Mouse (Mus musculus) heart, embryonic 11.5 days (tissue): ENCODE data around the gene Map3k14. TPM values are rescaled to one million over a fixed set of nuclear protein-coding genes. Genes with fewer than 3 reads are reported as not detected.
A peak's percentile ranks its signal among the peaks of the same experiment; 100 is the strongest.
"Not testable (repeated sequence)": the region's sequence is repeated elsewhere in the genome, so short reads cannot be mapped to it uniquely, and the experiment has no call there.

Experiments
- ATAC-seq: fragments of 200-750 bp; cut with Nextera tagmentation; replicated peaks from 2 replicates; pipeline ENCODE4 v1.8.0; 2017; ENCODE audit warnings: moderate library complexity; ENCODE audit not compliant: insufficient number of reproducible peaks, low FRiP score, low TSS enrichment
- H3K27ac ChIP-seq: fragments of 300-500 bp; sonication (generic); 2 replicates; pipeline ENCODE4 v1.5.1; 2014; ENCODE audit warnings: mild to moderate bottlenecking, low read depth, low read length
- H3K27me3 ChIP-seq: fragments of 300-500 bp; sonication (generic); 2 replicates; pipeline ENCODE4 v1.6.1; 2014; ENCODE audit warnings: mild to moderate bottlenecking, low read length, mixed read lengths; ENCODE audit not compliant: control insufficient read depth, insufficient read depth
- H3K36me3 ChIP-seq: fragments of 300-500 bp; sonication (generic); 2 replicates; pipeline ENCODE4 v1.6.1; 2014; ENCODE audit warnings: mild to moderate bottlenecking, low read length, moderate library complexity, mixed read lengths; ENCODE audit not compliant: control insufficient read depth, insufficient read depth
- H3K4me1 ChIP-seq: fragments of 300-500 bp; sonication (generic); 2 replicates; pipeline ENCODE4 v1.6.1; 2014; ENCODE audit warnings: low read length; ENCODE audit not compliant: control insufficient read depth, insufficient read depth
- H3K4me2 ChIP-seq: fragments of 300-500 bp; sonication (generic); 2 replicates; pipeline ENCODE4 v1.6.1; 2014; ENCODE audit warnings: mild to moderate bottlenecking, moderate library complexity
- H3K4me3 ChIP-seq: fragments of 300-500 bp; sonication (generic); 2 replicates; pipeline ENCODE4 v1.5.1; 2014; ENCODE audit warnings: low read depth, low read length
- H3K9ac ChIP-seq: fragments of 300-500 bp; sonication (generic); 2 replicates; pipeline ENCODE4 v1.6.1; 2014; ENCODE audit warnings: mild to moderate bottlenecking, low read depth, low read length, moderate library complexity
- H3K9me3 ChIP-seq: fragments of 300-500 bp; sonication (generic); replicated peaks from 2 replicates; pipeline ENCODE4 v1.6.1; 2016; ENCODE audit warnings: low read length; ENCODE audit not compliant: control insufficient read depth
- WGBS: fragments of 180-500 bp; shearing (Covaris S2); extraction: QIAGEN DNeasy Blood & Tissue Kit; methylation state at CpG from one replicate; pipeline ENCODE4 v1.1.7; 2014; ENCODE audit not compliant: insufficient replicate concordance; 5-methylcytosine and 5-hydroxymethylcytosine counted together
- polyA plus RNA-seq: library from polyadenylated mRNA; unstranded; fragments of >200 nt; fragmentation: Nextera tagmentation; extraction: Ambion mirVana; gene quantifications from 2 replicates; pipeline ENCODE4 v1.2.1, GENCODE M21; 2014

Map3k14 gene
- polyA plus RNA-seq, 1 experiment from 2014 or later = 1.4 TPM

DNA sequence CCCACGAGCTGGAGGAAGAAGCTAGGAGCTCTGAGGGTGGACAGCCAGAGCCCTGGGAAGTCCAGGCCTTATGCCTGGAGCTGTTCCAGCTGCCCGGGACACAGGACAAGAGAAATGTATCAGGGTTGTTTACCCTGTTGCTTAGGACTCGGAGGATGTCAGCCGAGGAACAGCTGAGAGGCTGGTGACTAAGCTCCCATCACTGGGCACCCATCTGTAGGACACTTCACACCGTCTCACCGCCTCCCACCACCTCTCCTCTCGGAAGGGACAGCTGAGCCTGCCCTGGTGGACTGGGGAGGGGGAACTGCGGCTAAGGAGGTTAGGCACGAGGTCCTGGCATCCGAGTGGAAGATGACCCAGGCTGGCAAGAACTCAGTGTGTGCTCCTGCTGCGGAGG is 31.6 kb downstream of the Map3k14 start:
- no peak overlapping the region for H3K4me2 ChIP-seq
- peaks cover 6% of the 10 kb centered on the region; the same call in 1 of the 2 replicates for H3K36me3 ChIP-seq
- no peaks in the 10 kb centered on the region for H3K27me3 ChIP-seq
- no peak overlapping the region for H3K4me3 ChIP-seq
- no peaks in the 10 kb centered on the region for H3K9me3 ChIP-seq
- no peak for ATAC-seq
- peak overlapping the region; percentile 8; the same call in 1 of the 2 replicates for H3K9ac ChIP-seq
- no peak overlapping the region for H3K27ac ChIP-seq
- WGBS = 59% methylated on average over 11 of the region's 11 CpGs
- H3K4me1 ChIP-seq = peaks cover 11% of the 10 kb centered on the region

DNA sequence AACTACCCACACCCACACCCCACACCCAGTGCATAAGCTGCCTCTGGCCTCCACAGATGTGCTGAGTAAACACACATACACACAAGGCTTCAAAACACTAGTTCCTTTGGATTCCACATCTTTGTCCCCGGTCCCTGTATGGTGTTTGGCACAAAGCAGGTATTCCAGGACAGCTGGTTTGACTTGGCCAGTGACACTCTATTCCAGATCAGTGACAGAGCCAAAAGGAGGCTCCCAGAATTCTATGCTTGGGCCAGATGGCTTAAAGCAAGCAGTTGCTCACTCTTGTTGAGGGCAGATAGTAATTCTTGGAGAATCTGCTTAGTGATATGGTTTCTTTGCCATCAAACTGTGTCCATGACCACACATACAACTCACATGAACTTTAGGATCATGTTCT is 32.8 kb downstream of the Map3k14 start:
- Histone ChIP-seq H3K36me3 (peaks cover 10% of the 10 kb centered on the region; the same call in 1 of the 2 replicates), H3K27ac (no peak overlapping the region), H3K4me3 (no peak overlapping the region), H3K9ac (no peak overlapping the region), H3K4me1 (peaks cover 3% of the 10 kb centered on the region; the same call in 1 of the 2 replicates), H3K4me2 (no peak overlapping the region), H3K27me3 (no peaks in the 10 kb centered on the region), H3K9me3 (no peaks in the 10 kb centered on the region)
- ATAC-seq = no peak
- 78% methylated on average over 1 of the region's 1 CpGs for WGBS

DNA sequence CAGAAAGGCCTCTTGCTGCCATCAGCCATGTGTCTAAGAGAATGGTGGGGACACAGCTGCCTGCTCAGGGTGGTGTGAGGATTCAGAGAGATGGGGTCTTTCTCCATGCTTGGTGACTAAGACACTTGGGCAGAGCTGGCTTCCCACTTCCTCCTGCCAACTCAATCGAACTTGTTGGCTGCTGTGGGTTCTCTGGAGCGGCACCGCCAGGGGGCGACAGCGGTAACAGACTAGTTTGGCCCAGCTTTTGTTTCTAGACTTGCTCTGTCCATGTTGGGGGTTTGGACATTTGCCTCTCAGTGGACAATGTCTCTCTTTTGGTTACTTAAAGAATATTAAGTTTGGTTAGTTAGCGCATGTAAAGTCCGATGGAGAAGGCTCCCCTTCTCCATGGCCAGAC is 34.3 kb downstream of the Map3k14 start:
- ATAC-seq = no peak
- Histone ChIP-seq H3K4me2 (no peak overlapping the region), H3K36me3 (peaks cover 7% of the 10 kb centered on the region; the same call in 1 of the 2 replicates), H3K27me3 (no peaks in the 10 kb centered on the region), H3K4me1 (peaks cover 3% of the 10 kb centered on the region; the same call in 1 of the 2 replicates), H3K27ac (no peak overlapping the region), H3K9me3 (no peaks in the 10 kb centered on the region), H3K4me3 (no peak overlapping the region), H3K9ac (no peak overlapping the region)
- 34% methylated on average over 7 of the region's 7 CpGs for WGBS

DNA sequence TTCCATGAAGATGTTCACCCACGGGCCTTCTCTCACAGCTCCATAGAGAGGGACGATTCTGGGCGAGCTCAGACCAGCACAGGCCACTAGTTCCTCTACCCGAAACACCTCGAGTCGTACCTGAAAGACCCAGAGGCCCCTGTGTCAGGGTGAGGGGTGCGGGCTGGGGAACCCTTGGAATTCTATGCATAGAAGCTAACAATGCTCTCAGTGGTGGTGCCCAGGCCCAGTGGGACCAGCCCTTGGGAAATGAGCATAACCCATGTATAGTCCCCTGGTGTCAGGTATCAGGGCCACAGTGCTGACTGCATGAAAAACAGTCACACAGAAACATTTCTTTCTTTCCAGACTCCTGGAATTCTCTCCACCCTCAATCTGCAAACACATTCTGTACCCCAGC is 35.9 kb downstream of the Map3k14 start:
- Histone ChIP-seq H3K4me2 (no peak overlapping the region), H3K4me3 (no peak overlapping the region), H3K9ac (no peak overlapping the region), H3K27ac (no peak overlapping the region), H3K36me3 (peaks cover 7% of the 10 kb centered on the region; the same call in 1 of the 2 replicates), H3K4me1 (peaks cover 3% of the 10 kb centered on the region; the same call in 1 of the 2 replicates), H3K9me3 (no peaks in the 10 kb centered on the region), H3K27me3 (no peaks in the 10 kb centered on the region)
- 91% methylated on average over 7 of the region's 7 CpGs for WGBS
- no peak for ATAC-seq

DNA sequence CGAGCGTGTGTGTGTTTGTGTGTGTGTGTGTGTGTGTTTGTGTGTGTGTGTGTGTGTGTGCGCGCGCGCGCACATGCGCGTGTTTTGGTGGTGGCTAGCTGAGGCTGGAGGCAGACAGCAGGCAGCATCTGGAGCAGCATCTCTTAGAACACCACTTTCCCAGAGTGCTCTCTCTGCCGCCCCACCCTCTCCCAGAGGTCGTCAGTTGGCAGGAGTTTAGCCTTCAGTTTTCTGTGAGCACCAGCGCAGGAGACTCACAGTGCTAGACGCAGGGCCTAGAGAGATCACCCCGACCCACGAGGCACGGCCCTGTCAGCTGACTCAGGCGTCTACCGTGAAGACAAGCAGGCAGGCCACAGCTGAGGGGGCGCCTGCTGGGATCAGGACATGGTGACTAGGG is 36.6 kb downstream of the Map3k14 start:
- Histone ChIP-seq H3K4me3 (no peak overlapping the region), H3K4me1 (peaks cover under 1% of the 10 kb centered on the region; the same call in 1 of the 2 replicates), H3K4me2 (no peak overlapping the region), H3K27me3 (no peaks in the 10 kb centered on the region), H3K9ac (no peak overlapping the region), H3K9me3 (no peaks in the 10 kb centered on the region), H3K27ac (no peak overlapping the region), H3K36me3 (peaks cover 7% of the 10 kb centered on the region; the same call in 1 of the 2 replicates)
- no peak for ATAC-seq
- 82% methylated on average over 19 of the region's 19 CpGs for WGBS

DNA sequence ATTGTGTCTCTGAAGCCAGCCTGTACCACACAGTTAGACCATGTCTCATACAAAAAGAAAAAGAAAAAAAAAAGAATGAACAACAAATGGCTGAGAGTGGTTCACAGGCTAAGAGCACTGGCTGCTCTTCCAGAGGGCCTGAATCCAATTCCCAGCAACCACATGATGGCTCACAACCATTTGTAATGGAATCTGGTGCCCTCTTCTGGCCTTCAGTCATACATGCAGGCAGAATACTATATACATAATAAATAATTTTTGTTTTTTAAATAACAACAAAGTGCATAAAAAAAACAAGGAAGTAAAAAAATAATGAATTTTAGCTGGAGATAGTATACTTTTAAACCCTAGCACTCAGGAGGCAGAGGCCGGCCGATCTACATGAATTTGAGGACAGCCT is 37.7 kb downstream of the Map3k14 start:
- H3K27me3 ChIP-seq = no peaks in the 10 kb centered on the region
- H3K27ac ChIP-seq = no peak overlapping the region
- no peak for ATAC-seq
- H3K4me2 ChIP-seq = no peak overlapping the region
- H3K4me1 ChIP-seq = no peaks in the 10 kb centered on the region
- no peaks in the 10 kb centered on the region for H3K9me3 ChIP-seq
- H3K36me3 ChIP-seq = peaks cover 10% of the 10 kb centered on the region
- no peak overlapping the region for H3K9ac ChIP-seq
- no peak overlapping the region for H3K4me3 ChIP-seq
- 91% methylated on average over 2 of the region's 2 CpGs for WGBS

DNA sequence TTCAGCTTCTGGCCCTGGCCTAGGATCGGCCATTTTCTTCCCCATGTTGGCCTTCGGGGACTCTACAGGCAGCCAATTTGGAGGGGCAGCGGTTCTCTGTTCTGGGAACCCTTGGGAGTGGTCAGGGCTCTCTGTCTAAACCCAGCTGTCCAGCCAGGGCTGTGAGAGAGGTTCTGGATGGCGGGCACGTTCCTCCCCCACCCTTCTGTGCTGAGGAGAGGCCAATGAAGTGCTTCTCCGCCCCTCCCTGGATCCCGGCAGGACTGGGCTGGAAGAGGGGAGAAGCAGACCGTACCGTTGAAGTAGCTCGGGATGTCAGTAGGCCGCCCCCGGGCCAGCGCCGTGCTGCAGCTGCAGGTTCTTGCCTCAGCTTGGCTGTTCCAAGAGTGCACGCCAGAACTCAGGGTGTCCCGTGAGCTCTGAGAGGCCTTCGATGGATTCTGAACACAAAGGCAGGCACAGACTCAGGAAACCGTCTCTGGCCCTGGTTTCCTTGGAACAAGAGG is 43.3 kb downstream of the Map3k14 start:
- no peak overlapping the region for H3K27ac ChIP-seq

DNA sequence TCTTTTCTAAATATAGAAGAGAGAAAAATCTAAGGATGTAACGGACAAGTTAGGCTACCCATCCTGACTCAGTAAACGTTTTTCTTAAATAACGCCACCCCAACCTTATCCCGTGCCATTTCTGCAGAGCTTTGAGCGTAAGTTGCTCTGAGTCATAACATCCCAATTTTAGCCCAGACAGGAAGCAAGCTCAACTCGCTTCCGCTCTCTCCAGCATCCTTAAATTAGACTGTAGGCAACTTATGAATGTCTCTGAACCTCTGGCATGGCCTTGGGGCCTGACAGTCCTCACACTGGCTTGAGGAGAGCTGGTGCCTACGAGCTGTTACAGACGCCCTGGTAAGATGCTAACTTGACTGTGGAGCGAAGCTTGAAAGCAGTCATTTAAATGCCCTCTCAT is 43.8 kb downstream of the Map3k14 start:
- 0 out of 2 replicates have a peak, but pooled peaks cover under 1% of the 10 kb centered on the region for H3K4me1 ChIP-seq
- no peak overlapping the region for H3K4me3 ChIP-seq
- H3K27ac ChIP-seq = no peak overlapping the region
- no peaks in the 10 kb centered on the region for H3K9me3 ChIP-seq
- WGBS = 76% methylated on average over 10 of the region's 10 CpGs
- peaks cover 9% of the 10 kb centered on the region; the same call in 1 of the 2 replicates for H3K27me3 ChIP-seq
- no peak overlapping the region for H3K4me2 ChIP-seq
- no peak overlapping the region for H3K9ac ChIP-seq
- ATAC-seq = no peak
- H3K36me3 ChIP-seq = peaks cover 3% of the 10 kb centered on the region

More for the DNA sequence above, 43.3 kb downstream of the Map3k14 start:
- Histone ChIP-seq H3K4me2 (no peak overlapping the region), H3K4me1 (no peaks in the 10 kb centered on the region), H3K9me3 (no peaks in the 10 kb centered on the region), H3K4me3 (no peak overlapping the region), H3K36me3 (peaks cover 3% of the 10 kb centered on the region), H3K27me3 (peaks cover 7% of the 10 kb centered on the region; the same call in 1 of the 2 replicates), H3K9ac (no peak overlapping the region)
- ATAC-seq = no peak
- WGBS = 66% methylated on average over 18 of the region's 18 CpGs

DNA sequence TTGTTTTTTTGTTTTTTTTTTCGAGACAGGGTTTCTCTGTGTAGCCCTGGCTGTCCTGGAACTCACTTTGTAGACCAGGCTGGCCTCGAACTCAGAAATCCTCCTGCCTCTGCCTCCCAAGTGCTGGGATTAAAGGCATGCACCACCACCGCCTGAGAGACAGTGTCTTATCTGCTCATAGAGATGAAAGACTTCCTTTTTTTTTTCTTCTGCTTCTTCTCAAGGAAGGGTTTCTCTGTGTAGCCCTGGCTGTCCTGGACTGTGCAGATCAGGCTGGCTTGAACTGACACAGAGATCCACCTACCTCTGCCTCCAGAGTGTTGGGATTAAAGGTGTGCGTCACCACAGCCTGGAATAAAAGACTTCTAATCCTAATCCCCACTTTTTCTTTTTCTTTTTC is 44.6 kb downstream of the Map3k14 start:
- H3K9me3 ChIP-seq, H3K4me2 ChIP-seq, H3K4me1 ChIP-seq, H3K27ac ChIP-seq, H3K9ac ChIP-seq, ATAC-seq, H3K4me3 ChIP-seq, H3K27me3 ChIP-seq, H3K36me3 ChIP-seq: not testable (repeated sequence)
- 78% methylated on average over 4 of the region's 4 CpGs for WGBS
